Mouse (Mus musculus): ENCODE results near the gene Ipmk. TPM values are rescaled to one million over a fixed set of nuclear protein-coding genes. Genes with fewer than 3 reads are reported as not detected.

Gene Ipmk
- 18.0 and 19.2 TPM in 2 replicates for total RNA-seq (2017)

- peak; percentile 56 to 65 for ATAC-seq (replicated peaks in 1 of 2; ENCODE audit: insufficient read depth in 1 of 2, low FRiP score in 2 of 2, low TSS enrichment in 1 of 2, low read depth in 1 of 2, poor library complexity in 2 of 2, severe bottlenecking in 2 of 2)
Observed at GRCm38 (mm10) chr10:71347509-71347949, at the start of gene Ipmk. Gene Ipmk, plus strand, starts transcription at chr10:71347763.

DNA sequence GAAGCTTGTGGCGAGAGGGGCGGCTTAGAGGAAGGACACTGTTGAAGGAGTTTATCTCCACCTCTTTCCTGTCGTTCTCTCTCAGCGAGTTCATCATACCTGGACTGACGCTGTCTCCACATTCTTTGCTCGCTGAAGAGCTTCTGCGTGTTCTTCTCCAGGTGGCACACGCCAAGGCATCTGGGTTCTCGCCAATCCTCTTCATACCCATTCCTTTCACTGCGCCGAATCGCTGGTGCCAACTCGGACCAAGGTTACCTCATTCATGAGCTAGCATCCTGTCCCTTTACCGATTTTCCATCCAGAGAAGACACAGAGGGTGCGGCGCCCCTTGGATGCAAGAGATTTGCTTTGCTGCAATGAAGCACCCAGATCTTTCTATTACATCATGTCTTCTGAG lies 47.4 kb upstream of the Ipmk start:
- ATAC-seq (replicated peaks in 1 of 2; ENCODE audit: insufficient read depth in 1 of 2, low FRiP score in 2 of 2, low TSS enrichment in 1 of 2, low read depth in 1 of 2, poor library complexity in 2 of 2, severe bottlenecking in 2 of 2) = no peak

GRCm38 (mm10) chr10:71302490-71302889 lies 45.1 kb upstream of the Ipmk start:
- peak; percentile 40 to 51; a peak in 2 of 4 replicates for ATAC-seq (replicated peaks in 1 of 2; ENCODE audit: insufficient read depth in 1 of 2, low FRiP score in 2 of 2, low TSS enrichment in 1 of 2, low read depth in 1 of 2, poor library complexity in 2 of 2, severe bottlenecking in 2 of 2)

DNA sequence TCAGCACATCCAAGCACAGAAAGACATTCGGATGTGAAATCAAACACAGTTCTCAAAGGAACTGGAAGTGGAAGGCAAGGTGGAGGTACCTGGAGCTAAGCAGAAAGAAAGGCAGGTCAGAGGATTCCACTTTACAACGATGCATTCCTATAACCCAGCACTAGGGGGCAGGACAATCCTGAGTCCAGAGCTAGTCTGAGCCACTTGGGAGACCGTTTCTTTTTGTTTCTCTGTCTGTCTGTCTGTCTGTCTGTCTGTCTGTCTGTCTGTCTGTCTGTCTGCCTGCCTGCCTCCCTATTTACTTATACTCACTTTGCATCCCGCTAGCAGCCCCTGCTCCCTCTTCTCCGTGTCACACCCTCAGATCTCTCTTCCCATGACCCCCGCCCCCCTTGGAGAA lies 41.4 kb upstream of the Ipmk start:
- peak; percentile 87 to 92 for ATAC-seq (replicated peaks in 1 of 2; ENCODE audit: insufficient read depth in 1 of 2, low FRiP score in 2 of 2, low TSS enrichment in 1 of 2, low read depth in 1 of 2, poor library complexity in 2 of 2, severe bottlenecking in 2 of 2)

GRCm38 (mm10) chr10:71306759-71307158 lies 40.8 kb upstream of the Ipmk start:
- ATAC-seq (replicated peaks in 1 of 2; ENCODE audit: insufficient read depth in 1 of 2, low FRiP score in 2 of 2, low TSS enrichment in 1 of 2, low read depth in 1 of 2, poor library complexity in 2 of 2, severe bottlenecking in 2 of 2) = peak; percentile 23 to 54; a peak in 2 of 4 replicates

- ATAC-seq (replicated peaks in 1 of 2; ENCODE audit: insufficient read depth in 1 of 2, low FRiP score in 2 of 2, low TSS enrichment in 1 of 2, low read depth in 1 of 2, poor library complexity in 2 of 2, severe bottlenecking in 2 of 2) = no peak; a peak in 1 of 4 replicates
Observed at GRCm38 (mm10) chr10:71308199-71308598, 39.4 kb upstream of the Ipmk start.

DNA sequence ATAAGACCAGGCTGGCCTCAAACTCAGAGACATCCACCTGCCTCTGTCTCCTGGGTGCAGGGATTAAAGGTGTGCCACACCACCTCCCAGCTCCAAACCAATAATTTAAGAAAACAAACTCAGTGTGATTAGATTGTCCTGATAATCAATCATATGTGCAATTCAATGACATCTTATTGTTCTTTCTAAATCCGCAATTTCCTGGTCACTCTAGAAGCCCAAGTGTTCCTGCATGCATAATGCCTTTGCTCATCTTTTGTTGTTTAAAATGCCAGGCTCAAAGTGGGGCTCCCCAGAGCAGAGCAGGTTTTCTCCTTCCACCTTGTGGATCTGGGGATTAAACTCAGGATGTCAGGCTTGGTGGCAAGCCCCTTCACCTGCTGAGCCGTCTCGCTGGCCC lies 37.3 kb upstream of the Ipmk start:
- no peak for ATAC-seq (replicated peaks in 1 of 2; ENCODE audit: insufficient read depth in 1 of 2, low FRiP score in 2 of 2, low TSS enrichment in 1 of 2, low read depth in 1 of 2, poor library complexity in 2 of 2, severe bottlenecking in 2 of 2)

DNA sequence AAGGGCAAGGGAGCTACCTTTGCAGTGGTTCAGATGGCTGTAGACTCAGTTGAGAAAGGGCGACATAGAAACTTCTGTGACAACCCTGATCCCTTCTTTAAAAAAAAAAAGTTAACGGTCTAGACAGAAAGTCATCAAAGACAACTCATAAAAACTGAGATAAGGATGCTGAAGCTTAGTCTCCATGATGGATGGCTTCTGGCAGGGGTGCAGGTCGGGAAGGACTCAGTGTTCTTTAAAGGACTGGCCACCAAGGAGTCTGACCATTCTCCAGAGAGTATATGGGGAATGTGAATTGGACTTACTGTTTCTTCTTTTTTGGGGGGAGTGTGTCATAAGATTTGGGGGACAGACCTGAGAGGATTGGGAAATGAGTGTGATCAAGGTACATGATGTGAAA lies 33.0 kb upstream of the Ipmk start:
- ATAC-seq (replicated peaks in 1 of 2; ENCODE audit: insufficient read depth in 1 of 2, low FRiP score in 2 of 2, low TSS enrichment in 1 of 2, low read depth in 1 of 2, poor library complexity in 2 of 2, severe bottlenecking in 2 of 2) = no peak

DNA sequence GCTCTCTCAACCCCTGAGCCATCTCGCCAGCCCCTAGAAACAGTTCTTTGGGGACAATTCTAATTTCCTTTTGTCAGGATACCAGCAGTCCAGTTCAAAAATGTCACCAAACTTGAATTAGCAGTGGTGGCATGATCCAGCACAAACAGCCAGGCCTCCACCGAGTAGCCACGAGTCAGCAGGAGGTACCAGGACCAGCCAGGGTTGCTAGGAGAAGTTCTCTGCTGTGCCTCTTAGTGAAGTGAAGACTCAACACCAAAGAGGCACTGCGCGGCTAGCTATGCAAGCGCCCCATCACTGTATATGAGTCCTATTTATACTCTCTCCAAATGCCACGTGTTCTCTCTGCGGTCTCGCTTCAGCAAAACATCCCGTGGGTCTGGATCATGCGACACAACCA lies 31.5 kb upstream of the Ipmk start:
- ATAC-seq (replicated peaks in 1 of 2; ENCODE audit: insufficient read depth in 1 of 2, low FRiP score in 2 of 2, low TSS enrichment in 1 of 2, low read depth in 1 of 2, poor library complexity in 2 of 2, severe bottlenecking in 2 of 2) = no peak

DNA sequence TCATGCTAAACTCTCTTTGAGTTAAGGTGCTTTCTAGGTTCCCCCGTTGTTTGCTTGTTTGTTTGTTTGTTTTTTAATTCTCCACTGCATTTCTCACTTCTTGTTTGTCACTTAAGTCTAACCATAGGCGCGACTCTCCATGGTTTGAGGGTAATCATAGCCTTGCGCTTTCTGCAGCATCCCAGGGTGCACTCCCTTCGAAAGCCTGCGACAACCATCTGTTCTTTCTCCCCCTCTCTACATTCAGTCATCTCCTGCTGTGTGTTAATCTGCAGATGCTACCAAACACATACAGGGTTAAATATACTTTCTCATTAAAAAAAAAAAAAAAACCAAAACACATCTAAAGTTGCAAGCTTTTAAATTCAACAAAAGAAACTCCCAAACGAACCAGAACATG lies 31.1 kb upstream of the Ipmk start:
- ATAC-seq (replicated peaks in 1 of 2; ENCODE audit: insufficient read depth in 1 of 2, low FRiP score in 2 of 2, low TSS enrichment in 1 of 2, low read depth in 1 of 2, poor library complexity in 2 of 2, severe bottlenecking in 2 of 2) = no peak

GRCm38 (mm10) chr10:71323669-71324068 lies 23.9 kb upstream of the Ipmk start:
- no peak for ATAC-seq (replicated peaks in 1 of 2; ENCODE audit: insufficient read depth in 1 of 2, low FRiP score in 2 of 2, low TSS enrichment in 1 of 2, low read depth in 1 of 2, poor library complexity in 2 of 2, severe bottlenecking in 2 of 2)

DNA sequence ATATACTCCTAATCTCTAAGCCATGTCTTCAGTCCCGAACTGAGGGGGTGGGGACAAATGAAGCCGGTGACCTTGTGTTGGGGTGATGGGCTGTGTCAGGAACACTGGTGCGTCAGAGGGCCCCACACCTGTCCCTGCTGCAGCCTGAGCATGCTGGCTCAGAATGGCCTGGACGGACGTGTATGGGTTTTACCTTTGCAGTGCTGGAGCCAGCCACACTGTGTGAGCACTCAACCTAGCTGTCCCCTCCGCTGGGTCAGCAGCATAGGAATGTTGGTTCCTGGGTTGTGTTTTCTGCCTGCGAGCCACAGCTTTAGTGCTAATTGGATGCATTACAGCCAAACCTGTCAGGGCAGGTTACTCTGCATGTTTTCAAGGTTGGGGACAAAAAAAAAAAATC lies 21.4 kb upstream of the Ipmk start:
- no peak for ATAC-seq (replicated peaks in 1 of 2; ENCODE audit: insufficient read depth in 1 of 2, low FRiP score in 2 of 2, low TSS enrichment in 1 of 2, low read depth in 1 of 2, poor library complexity in 2 of 2, severe bottlenecking in 2 of 2)

- ATAC-seq (replicated peaks in 1 of 2; ENCODE audit: insufficient read depth in 1 of 2, low FRiP score in 2 of 2, low TSS enrichment in 1 of 2, low read depth in 1 of 2, poor library complexity in 2 of 2, severe bottlenecking in 2 of 2) = peak; percentile 81 to 87
Observed at GRCm38 (mm10) chr10:71326789-71327188, 20.8 kb upstream of the Ipmk start.

DNA sequence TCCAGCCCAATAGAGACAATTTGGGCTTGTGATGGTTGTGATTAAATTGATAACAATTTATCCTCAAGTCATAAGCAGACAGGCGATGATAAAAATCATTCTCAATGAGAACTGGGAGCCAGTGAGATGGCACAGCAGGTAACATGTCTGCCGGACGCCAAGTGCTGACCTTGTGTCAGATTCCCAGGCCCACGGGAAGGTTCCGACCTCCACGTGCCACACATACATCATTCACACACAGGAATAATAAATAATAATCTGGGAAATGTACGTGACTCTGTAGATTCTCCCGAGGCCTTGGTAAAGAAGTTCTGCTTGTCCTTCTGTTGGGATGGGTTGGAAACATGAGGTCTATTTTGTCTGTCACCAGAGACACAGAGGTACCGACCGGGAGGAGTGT lies 20.2 kb upstream of the Ipmk start:
- no peak for ATAC-seq (replicated peaks in 1 of 2; ENCODE audit: insufficient read depth in 1 of 2, low FRiP score in 2 of 2, low TSS enrichment in 1 of 2, low read depth in 1 of 2, poor library complexity in 2 of 2, severe bottlenecking in 2 of 2)

DNA sequence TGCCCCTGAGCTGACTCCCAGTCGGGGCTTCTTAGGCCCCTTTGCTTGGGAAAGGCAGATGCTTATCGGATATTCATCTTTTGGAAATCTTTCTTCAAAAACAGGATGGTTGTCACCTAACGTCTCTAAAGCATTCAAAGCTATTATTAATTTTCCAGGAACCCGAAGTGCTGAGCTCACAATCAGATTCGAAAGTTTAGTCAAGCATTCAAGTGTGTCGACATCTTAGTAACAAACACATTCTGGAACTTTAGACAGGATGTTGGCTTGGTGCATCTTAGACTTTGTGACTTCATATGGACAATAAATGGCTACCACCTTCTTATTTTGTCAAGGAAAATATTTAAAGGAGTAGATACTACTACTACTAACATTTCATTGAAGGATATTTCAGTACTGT lies 19.2 kb upstream of the Ipmk start:
- ATAC-seq (replicated peaks in 1 of 2; ENCODE audit: insufficient read depth in 1 of 2, low FRiP score in 2 of 2, low TSS enrichment in 1 of 2, low read depth in 1 of 2, poor library complexity in 2 of 2, severe bottlenecking in 2 of 2) = no peak

- ATAC-seq (replicated peaks in 1 of 2; ENCODE audit: insufficient read depth in 1 of 2, low FRiP score in 2 of 2, low TSS enrichment in 1 of 2, low read depth in 1 of 2, poor library complexity in 2 of 2, severe bottlenecking in 2 of 2) = no peak
Observed at GRCm38 (mm10) chr10:71328870-71329269, 18.7 kb upstream of the Ipmk start.

GRCm38 (mm10) chr10:71329295-71329694 lies 18.3 kb upstream of the Ipmk start:
- ATAC-seq (replicated peaks in 1 of 2; ENCODE audit: insufficient read depth in 1 of 2, low FRiP score in 2 of 2, low TSS enrichment in 1 of 2, low read depth in 1 of 2, poor library complexity in 2 of 2, severe bottlenecking in 2 of 2) = no peak

- ATAC-seq (replicated peaks in 1 of 2; ENCODE audit: insufficient read depth in 1 of 2, low FRiP score in 2 of 2, low TSS enrichment in 1 of 2, low read depth in 1 of 2, poor library complexity in 2 of 2, severe bottlenecking in 2 of 2) = no peak
Observed at GRCm38 (mm10) chr10:71330070-71330469, 17.5 kb upstream of the Ipmk start.

GRCm38 (mm10) chr10:71331908-71332307 lies 15.7 kb upstream of the Ipmk start:
- ATAC-seq (replicated peaks in 1 of 2; ENCODE audit: insufficient read depth in 1 of 2, low FRiP score in 2 of 2, low TSS enrichment in 1 of 2, low read depth in 1 of 2, poor library complexity in 2 of 2, severe bottlenecking in 2 of 2) = no peak

DNA sequence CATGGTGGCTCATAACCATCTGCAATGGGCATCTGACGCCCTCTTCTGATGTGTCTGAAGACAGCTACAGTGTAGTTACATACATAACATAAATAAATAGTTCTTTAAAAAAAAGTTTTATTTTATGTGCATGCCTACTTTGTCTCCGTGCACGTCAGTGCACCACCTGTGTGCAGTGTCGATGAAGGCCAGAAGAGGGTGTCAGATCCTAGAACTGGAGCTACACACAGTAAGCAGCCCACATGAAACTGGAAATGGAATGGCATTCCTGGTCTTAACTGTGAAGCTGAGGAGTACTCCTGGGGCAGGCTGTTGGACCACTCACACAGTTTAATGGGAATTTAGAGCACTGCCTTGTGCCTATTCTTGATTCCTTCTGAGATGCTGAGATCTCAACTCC lies 15.2 kb upstream of the Ipmk start:
- ATAC-seq (replicated peaks in 1 of 2; ENCODE audit: insufficient read depth in 1 of 2, low FRiP score in 2 of 2, low TSS enrichment in 1 of 2, low read depth in 1 of 2, poor library complexity in 2 of 2, severe bottlenecking in 2 of 2) = peak in 1 of 2 experiments; percentile 22; a peak in 1 of 4 replicates

Data from hematopoietic stem cell, adult 5-6 weeks (primary cell).